ENCODE assay signal across 35 mouse cellular contexts in the genomic region with DNA sequence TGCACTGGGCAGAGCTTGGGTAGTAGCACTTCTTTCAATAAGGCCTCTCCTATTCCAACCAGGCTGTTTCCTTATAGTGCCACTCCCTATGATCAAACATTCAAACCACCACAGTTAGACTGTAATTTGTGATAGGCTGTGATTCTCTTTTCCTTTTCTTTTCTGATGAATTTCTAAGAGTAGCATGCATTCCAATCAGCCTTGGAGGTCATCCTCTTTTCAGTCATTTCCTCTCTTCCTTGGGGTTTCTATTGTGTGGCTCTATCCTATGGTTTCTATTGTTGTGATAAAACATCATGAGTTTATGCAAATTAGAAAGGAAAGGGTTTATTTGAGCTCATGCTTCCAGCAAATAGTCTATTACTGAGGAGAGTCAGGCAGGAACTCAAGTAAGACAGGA.
"Had no signal": no experiment of that assay in that cellular context is flagged by ENCODE, and none has a peak within 500 bp of the region (broad histone marks: within the 10 kb centered on the region; RNA-seq: fewer than 3 reads in every experiment).

No protein-coding gene starts in this region.

- H3K9ac ChIP-seq: heart, embryonic 12.5 days; heart, embryonic 13.5 days; heart, embryonic 15.5 days; hindbrain, embryonic 12.5 days; hindbrain, embryonic 13.5 days; hindbrain, embryonic 14.5 days; hindbrain, embryonic 15.5 days; intestine, embryonic 15.5 days; kidney, embryonic 15.5 days had no signal

- DNase-seq: heart, postnatal 10 days; heart, postnatal 14 days; heart, postnatal 36 days; heart, postnatal 4 days; kidney, adult 11 months; kidney, adult 18-20 months; kidney, adult 2 months; kidney, adult 8-10 months; kidney, adult 9 months; kidney, postnatal 10 days; kidney, postnatal 14 days; kidney, postnatal 25 days; kidney, postnatal 36 days; kidney, postnatal 4 days; layer of hippocampus, adult 9-11 months; layer of hippocampus, postnatal 36 days had no signal

- H3K27me3 ChIP-seq: heart, embryonic 12.5 days; heart, embryonic 13.5 days; heart, embryonic 15.5 days; hindbrain, embryonic 12.5 days; hindbrain, embryonic 13.5 days; hindbrain, embryonic 15.5 days; intestine, embryonic 15.5 days; kidney, embryonic 15.5 days had no signal

- H3K4me3 ChIP-seq: heart, embryonic 12.5 days; heart, embryonic 13.5 days; heart, embryonic 15.5 days; hindbrain, embryonic 10.5 days; hindbrain, embryonic 12.5 days; hindbrain, embryonic 13.5 days; hindbrain, embryonic 15.5 days; intestine, embryonic 15.5 days; kidney, embryonic 15.5 days; layer of hippocampus, adult 2 months; left cerebral cortex, adult 2 months had no signal

- H3K36me3 ChIP-seq: heart, embryonic 12.5 days; heart, embryonic 13.5 days; heart, embryonic 15.5 days; hindbrain, embryonic 10.5 days; hindbrain, embryonic 12.5 days; hindbrain, embryonic 13.5 days; hindbrain, embryonic 15.5 days; intestine, embryonic 15.5 days; kidney, embryonic 15.5 days had no signal

- H3K4me1 ChIP-seq: heart, embryonic 12.5 days; heart, embryonic 13.5 days; heart, embryonic 15.5 days; hindbrain, embryonic 10.5 days; hindbrain, embryonic 12.5 days; hindbrain, embryonic 13.5 days; hindbrain, embryonic 15.5 days; intestine, embryonic 15.5 days; kidney, embryonic 15.5 days had no signal

- ATAC-seq: hindbrain, embryonic 16.5 days; hindbrain, postnatal 0 days; inflammation-experienced regulatory T-cells, adult 6 months; intestine, embryonic 15.5 days; intestine, embryonic 16.5 days; intestine, postnatal 0 days had no signal

- H3K4me2 ChIP-seq: heart, embryonic 11.5 days; heart, embryonic 12.5 days; heart, embryonic 13.5 days; heart, embryonic 15.5 days; hindbrain, embryonic 12.5 days; hindbrain, embryonic 13.5 days; hindbrain, embryonic 14.5 days; hindbrain, embryonic 15.5 days; intestine, embryonic 15.5 days; kidney, embryonic 15.5 days had no signal

- H3K9me3 ChIP-seq: heart, embryonic 12.5 days; heart, embryonic 13.5 days; heart, embryonic 15.5 days; hindbrain, embryonic 10.5 days; hindbrain, embryonic 12.5 days; hindbrain, embryonic 13.5 days; hindbrain, embryonic 15.5 days; intestine, embryonic 15.5 days; kidney, embryonic 15.5 days had no signal

- H3K27ac ChIP-seq: heart, embryonic 13.5 days; heart, embryonic 15.5 days; hindbrain, embryonic 10.5 days; hindbrain, embryonic 12.5 days; hindbrain, embryonic 13.5 days; hindbrain, embryonic 14.5 days; hindbrain, embryonic 15.5 days; hindbrain, postnatal 0 days; intestine, embryonic 15.5 days; kidney, embryonic 15.5 days; kidney, postnatal 0 days; layer of hippocampus, adult 2 months; left cerebral cortex, adult 2 months had no signal
